Mouse (Mus musculus): ENCODE measurements around the gene Catip. TPM values are rescaled to one million over a fixed set of nuclear protein-coding genes. Genes with fewer than 3 reads are reported as not detected.
A peak's percentile ranks its signal among the peaks of the same experiment; 100 is the strongest.
"Not testable (repeated sequence)": the region's sequence is repeated elsewhere in the genome, so short reads cannot be mapped to it uniquely, and the experiment has no call there.

Gene Catip
- polyA plus RNA-seq (2015; fragmentation: Nextera tagmentation; extraction: Ambion mirVana) = 0.24 and 0.50 TPM in 2 replicates

GRCm38 (mm10) chr1:74361812-74362211 lies at the start of gene Catip:
Catip (plus strand) TSS chr1:74362108.
- Histone ChIP-seq H3K4me2 (ENCODE audit: low read depth, low read length) (no peak within 1 kb of the TSS), H3K4me3 (ENCODE audit: low read length) (no peak within 1 kb of the TSS), H3K9me3 (ENCODE audit: control insufficient read depth, low read length) (no peaks in the 10 kb centered on the region), H3K9ac (ENCODE audit: low read depth, low read length) (no peak within 1 kb of the TSS), H3K4me1 (ENCODE audit: control insufficient read depth, insufficient read depth, low read length) (no peaks in the 10 kb centered on the region), H3K36me3 (ENCODE audit: control insufficient read depth, insufficient read depth, low read length) (no peaks in the 10 kb centered on the region), H3K27ac (ENCODE audit: low read length) (no peak within 1 kb of the TSS), H3K27me3 (replicated peaks; ENCODE audit: control insufficient read depth, insufficient read depth, low read length) (no peaks in the 10 kb centered on the region)
- 4% methylated on average over 2 of the region's 2 CpGs for WGBS
- peak; percentile 76 for ATAC-seq

- Histone ChIP-seq H3K4me3 (ENCODE audit: low read length) (no peak overlapping the region), H3K4me2 (ENCODE audit: low read depth, low read length) (no peak overlapping the region), H3K9ac (ENCODE audit: low read depth, low read length) (no peak overlapping the region), H3K9me3 (ENCODE audit: control insufficient read depth, low read length) (no peaks in the 10 kb centered on the region), H3K36me3 (ENCODE audit: control insufficient read depth, insufficient read depth, low read length) (no peaks in the 10 kb centered on the region), H3K4me1 (ENCODE audit: control insufficient read depth, insufficient read depth, low read length) (peaks cover 5% of the 10 kb centered on the region; the same call in 1 of the 2 replicates), H3K27me3 (replicated peaks; ENCODE audit: control insufficient read depth, insufficient read depth, low read length) (no peaks in the 10 kb centered on the region), H3K27ac (ENCODE audit: low read length) (no peak overlapping the region)
- peak; percentile 52; the same call in 1 of the 2 replicates for ATAC-seq
- WGBS = 1% methylated on average over 3 of the region's 3 CpGs
Observed at GRCm38 (mm10) chr1:74313049-74313692, 48.7 kb upstream of the Catip start.

DNA sequence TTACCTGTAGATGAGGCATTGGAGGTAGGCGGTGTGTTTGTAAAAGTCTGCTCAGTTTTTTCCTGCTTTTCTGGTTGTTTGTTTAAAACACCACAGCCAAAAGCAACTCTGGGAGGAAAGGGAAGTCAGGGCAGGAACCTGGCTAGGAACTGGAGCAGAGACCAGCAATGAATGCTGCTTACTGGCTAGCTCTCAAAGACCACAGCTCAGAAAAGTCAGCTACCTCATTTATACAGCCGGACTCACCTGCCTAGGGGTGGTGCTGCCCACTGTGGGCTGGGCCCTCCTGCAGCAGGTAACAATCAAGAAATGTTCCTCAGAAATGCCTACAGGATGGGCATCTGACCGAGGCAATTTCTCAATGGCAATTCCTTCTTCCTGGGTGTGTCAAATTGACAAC lies 47.1 kb upstream of the Catip start:
- Histone ChIP-seq H3K9me3 (ENCODE audit: control insufficient read depth, low read length) (no peaks in the 10 kb centered on the region), H3K36me3 (ENCODE audit: control insufficient read depth, insufficient read depth, low read length) (no peaks in the 10 kb centered on the region), H3K27ac (ENCODE audit: low read length) (no peak overlapping the region), H3K4me1 (ENCODE audit: control insufficient read depth, insufficient read depth, low read length) (peaks cover 6% of the 10 kb centered on the region; the same call in 1 of the 2 replicates), H3K27me3 (replicated peaks; ENCODE audit: control insufficient read depth, insufficient read depth, low read length) (no peaks in the 10 kb centered on the region), H3K9ac (ENCODE audit: low read depth, low read length) (no peak overlapping the region), H3K4me2 (ENCODE audit: low read depth, low read length) (no peak overlapping the region), H3K4me3 (ENCODE audit: low read length) (no peak overlapping the region)
- 77% methylated on average over 3 of the region's 3 CpGs for WGBS
- no peak for ATAC-seq

DNA sequence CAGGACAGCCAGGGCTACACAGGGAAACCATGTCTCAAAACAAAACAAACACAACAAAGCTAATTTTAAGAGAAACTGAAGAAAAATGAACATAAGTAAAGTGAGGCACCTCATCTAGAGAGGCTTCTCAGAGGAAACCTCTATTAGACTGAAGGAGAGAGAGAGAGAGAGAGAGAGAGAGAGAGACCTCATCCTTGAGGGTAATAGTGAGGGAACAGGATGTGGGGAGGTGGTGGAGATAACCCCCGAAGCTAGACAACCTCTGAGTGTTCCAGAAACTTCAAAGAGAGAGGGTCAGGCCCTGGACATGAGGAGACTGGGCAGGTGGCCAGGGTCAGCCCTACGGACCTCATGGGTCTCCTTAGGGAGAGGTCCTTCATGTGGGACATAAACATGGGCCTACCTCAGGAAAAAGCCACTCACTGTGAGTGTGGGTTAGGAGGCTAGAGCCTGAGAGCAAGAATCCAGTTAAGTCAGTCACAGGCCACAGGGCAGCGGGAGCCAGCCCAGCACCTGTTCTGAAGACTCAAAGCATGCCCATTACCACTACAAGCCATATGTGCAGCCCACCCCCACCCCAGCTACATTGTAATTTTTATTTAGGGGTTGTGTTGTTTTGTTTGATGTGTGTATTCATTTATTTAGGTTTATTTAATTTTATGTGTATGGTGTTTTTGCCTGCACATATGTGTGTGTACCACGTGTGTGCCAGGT lies 45.6 kb upstream of the Catip start:
- 75% methylated on average over 4 of the region's 4 CpGs for WGBS
- ATAC-seq = no peak
- Histone ChIP-seq H3K27me3 (replicated peaks; ENCODE audit: control insufficient read depth, insufficient read depth, low read length) (no peaks in the 10 kb centered on the region), H3K4me3 (ENCODE audit: low read length) (no peak overlapping the region), H3K9ac (ENCODE audit: low read depth, low read length) (no peak overlapping the region), H3K4me2 (ENCODE audit: low read depth, low read length) (no peak overlapping the region), H3K36me3 (ENCODE audit: control insufficient read depth, insufficient read depth, low read length) (no peaks in the 10 kb centered on the region), H3K27ac (ENCODE audit: low read length) (no peak overlapping the region), H3K4me1 (ENCODE audit: control insufficient read depth, insufficient read depth, low read length) (0 out of 2 replicates have a peak, but pooled peaks cover 3% of the 10 kb centered on the region), H3K9me3 (ENCODE audit: control insufficient read depth, low read length) (no peaks in the 10 kb centered on the region)

- no peak overlapping the region for H3K27ac ChIP-seq (ENCODE audit: low read length)
- ATAC-seq = no peak
- H3K9me3 ChIP-seq (ENCODE audit: control insufficient read depth, low read length) = no peaks in the 10 kb centered on the region
- no peaks in the 10 kb centered on the region for H3K36me3 ChIP-seq (ENCODE audit: control insufficient read depth, insufficient read depth, low read length)
- 0 out of 2 replicates have a peak, but pooled peaks cover 3% of the 10 kb centered on the region for H3K4me1 ChIP-seq (ENCODE audit: control insufficient read depth, insufficient read depth, low read length)
- no peaks in the 10 kb centered on the region for H3K27me3 ChIP-seq (replicated peaks; ENCODE audit: control insufficient read depth, insufficient read depth, low read length)
- 83% methylated on average over 3 of the region's 3 CpGs for WGBS
- no peak overlapping the region for H3K9ac ChIP-seq (ENCODE audit: low read depth, low read length)
- no peak overlapping the region for H3K4me2 ChIP-seq (ENCODE audit: low read depth, low read length)
- no peak overlapping the region for H3K4me3 ChIP-seq (ENCODE audit: low read length)
Observed at GRCm38 (mm10) chr1:74318711-74319110, 43.2 kb upstream of the Catip start.

GRCm38 (mm10) chr1:74321396-74321795 lies 40.5 kb upstream of the Catip start:
- 52% methylated on average over 3 of the region's 3 CpGs for WGBS
- Histone ChIP-seq H3K9me3 (ENCODE audit: control insufficient read depth, low read length) (no peaks in the 10 kb centered on the region), H3K36me3 (ENCODE audit: control insufficient read depth, insufficient read depth, low read length) (no peaks in the 10 kb centered on the region), H3K4me1 (ENCODE audit: control insufficient read depth, insufficient read depth, low read length) (0 out of 2 replicates have a peak, but pooled peaks cover 3% of the 10 kb centered on the region), H3K27me3 (replicated peaks; ENCODE audit: control insufficient read depth, insufficient read depth, low read length) (no peaks in the 10 kb centered on the region), H3K4me3 (ENCODE audit: low read length) (no peak overlapping the region), H3K9ac (ENCODE audit: low read depth, low read length) (no peak overlapping the region), H3K4me2 (ENCODE audit: low read depth, low read length) (no peak overlapping the region), H3K27ac (ENCODE audit: low read length) (no peak overlapping the region)
- no peak; the same call in 1 of the 2 replicates for ATAC-seq

DNA sequence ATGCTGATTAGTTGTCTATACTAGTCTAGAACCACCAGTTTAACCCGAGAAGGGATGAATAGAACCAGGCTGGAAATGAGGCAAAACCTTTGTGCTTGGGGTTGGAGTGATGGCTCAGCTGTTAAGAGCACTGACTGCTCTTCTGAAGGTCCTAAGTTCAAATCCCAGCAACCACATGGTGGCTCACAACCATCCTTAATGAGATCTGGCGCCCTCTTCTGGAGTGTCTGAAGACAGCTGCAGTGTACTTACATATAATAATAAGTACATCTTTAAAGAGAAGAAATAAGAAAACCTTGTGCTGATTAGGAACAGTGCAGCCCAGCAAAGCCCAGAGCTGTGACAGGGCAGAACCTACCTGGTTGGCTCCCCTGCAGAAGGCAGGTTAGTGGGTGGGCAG lies 35.0 kb upstream of the Catip start:
- H3K27me3 ChIP-seq (replicated peaks; ENCODE audit: control insufficient read depth, insufficient read depth, low read length); H3K36me3 ChIP-seq (ENCODE audit: control insufficient read depth, insufficient read depth, low read length); H3K4me3 ChIP-seq (ENCODE audit: low read length); ATAC-seq; H3K9ac ChIP-seq (ENCODE audit: low read depth, low read length); H3K4me2 ChIP-seq (ENCODE audit: low read depth, low read length); H3K9me3 ChIP-seq (ENCODE audit: control insufficient read depth, low read length); H3K27ac ChIP-seq (ENCODE audit: low read length): not testable (repeated sequence)
- 90% methylated on average over 2 of the region's 2 CpGs for WGBS
- peaks cover 20% of the 10 kb centered on the region for H3K4me1 ChIP-seq (ENCODE audit: control insufficient read depth, insufficient read depth, low read length)

- Histone ChIP-seq H3K4me2 (ENCODE audit: low read depth, low read length) (no peak overlapping the region), H3K4me1 (ENCODE audit: control insufficient read depth, insufficient read depth, low read length) (peaks cover 28% of the 10 kb centered on the region), H3K27me3 (replicated peaks; ENCODE audit: control insufficient read depth, insufficient read depth, low read length) (no peaks in the 10 kb centered on the region), H3K9ac (ENCODE audit: low read depth, low read length) (no peak overlapping the region), H3K9me3 (ENCODE audit: control insufficient read depth, low read length) (no peaks in the 10 kb centered on the region), H3K36me3 (ENCODE audit: control insufficient read depth, insufficient read depth, low read length) (no peaks in the 10 kb centered on the region), H3K4me3 (ENCODE audit: low read length) (no peak overlapping the region), H3K27ac (ENCODE audit: low read length) (peak overlapping the region; percentile 85)
- 47% methylated on average over 7 of the region's 7 CpGs for WGBS
- peak; percentile 30 for ATAC-seq
Observed at GRCm38 (mm10) chr1:74329899-74330431, 31.9 kb upstream of the Catip start.

DNA sequence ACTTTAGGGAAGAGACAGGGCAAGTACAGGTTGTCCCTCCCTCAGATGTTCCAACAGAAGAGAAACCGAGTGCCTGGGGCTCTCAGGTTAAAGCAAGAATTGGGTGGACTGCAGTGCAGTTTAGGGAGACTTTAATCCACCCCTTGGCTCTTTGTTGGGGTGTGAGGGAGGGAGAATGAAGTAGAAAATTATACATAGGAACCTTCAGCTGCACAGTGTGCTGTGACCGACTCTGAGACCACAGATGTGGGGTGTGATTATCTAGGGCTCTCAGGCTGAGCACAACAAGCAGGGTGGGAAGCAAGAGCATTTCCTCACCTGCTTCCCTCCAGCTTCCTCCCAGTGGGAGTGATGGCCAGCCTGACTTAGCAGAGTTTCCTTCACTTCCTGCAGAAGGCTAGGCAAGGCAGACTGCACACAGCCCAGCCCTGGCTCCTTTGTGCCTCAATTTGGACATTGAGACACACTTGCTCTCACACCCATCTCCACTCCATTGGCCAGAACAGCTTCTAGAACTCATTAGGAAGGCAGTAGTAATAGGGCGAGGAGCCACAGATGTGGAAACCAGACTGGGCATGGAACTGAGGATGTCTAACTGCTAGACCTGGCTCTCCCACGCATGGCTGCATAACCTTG lies 30.7 kb upstream of the Catip start:
- ATAC-seq = no peak

More for the DNA sequence above, 30.7 kb upstream of the Catip start:
- peak overlapping the region; percentile 85 for H3K27ac ChIP-seq (ENCODE audit: low read length)
- H3K9ac ChIP-seq (ENCODE audit: low read depth, low read length) = 0 out of 2 replicates have a peak overlapping the region, but pooled peaks have one; percentile 21
- WGBS = 64% methylated on average over 4 of the region's 4 CpGs
- H3K27me3 ChIP-seq (replicated peaks; ENCODE audit: control insufficient read depth, insufficient read depth, low read length) = no peaks in the 10 kb centered on the region
- no peaks in the 10 kb centered on the region for H3K36me3 ChIP-seq (ENCODE audit: control insufficient read depth, insufficient read depth, low read length)
- H3K9me3 ChIP-seq (ENCODE audit: control insufficient read depth, low read length) = no peaks in the 10 kb centered on the region
- no peak overlapping the region for H3K4me2 ChIP-seq (ENCODE audit: low read depth, low read length)
- no peak overlapping the region for H3K4me3 ChIP-seq (ENCODE audit: low read length)
- H3K4me1 ChIP-seq (ENCODE audit: control insufficient read depth, insufficient read depth, low read length) = peaks cover 28% of the 10 kb centered on the region
